9 mouse cellular contexts compared by ENCODE assay signal in genomic region chr10:77434076-77434456, GRCm38 (mm10). TPM values are rescaled to one million over a fixed set of nuclear protein-coding genes. Genes with fewer than 3 reads are reported as not detected.
DNase-seq lines count a peak whose midpoint lies in the region; ATAC-seq and TF ChIP-seq lines count a peak whose summit lies in the region.
"Had no signal": no experiment of that assay in that cellular context is flagged by ENCODE, and none has a peak within 500 bp of the region (broad histone marks: within the 10 kb centered on the region; RNA-seq: fewer than 3 reads in every experiment).

No protein-coding gene starts in this region.

- TF ChIP-seq CTCF in C2C12 (IDR thresholded peaks at IDR 0.05; ENCODE audit: control insufficient read depth, insufficient read depth, insufficient read length): no peak
- TF ChIP-seq CTCF in intestine, postnatal 0 days (IDR thresholded peaks at IDR 0.05; ENCODE audit: low read depth): no peak

- 39% methylated on average over 4 of the region's 4 CpGs for WGBS in hindbrain, embryonic 10.5 days
- 41% methylated on average over 4 of the region's 4 CpGs for WGBS in hindbrain, embryonic 11.5 days
- WGBS in intestine, postnatal 0 days: 34% methylated on average over 4 of the region's 4 CpGs

- ATAC-seq in hindbrain, embryonic 11.5 days (ENCODE audit: low FRiP score): no peak
- ATAC-seq in intestine, postnatal 0 days: no peak

- no peaks in the 10 kb centered on the region for H3K79me3 ChIP-seq in C2C12 (ENCODE audit: low read depth)

- peaks cover 22% of the 10 kb centered on the region for H3K4me1 ChIP-seq in hindbrain, embryonic 10.5 days (replicated peaks)
- H3K4me1 ChIP-seq in hindbrain, embryonic 11.5 days (replicated peaks; ENCODE audit: control insufficient read depth, insufficient read depth, low read length): no peaks in the 10 kb centered on the region
- no peaks in the 10 kb centered on the region for H3K4me1 ChIP-seq in intestine, postnatal 0 days (replicated peaks; ENCODE audit: control insufficient read depth, insufficient read depth, low read length)

- H3K27me3 ChIP-seq in hindbrain, embryonic 10.5 days (ENCODE audit: insufficient read depth, poor library complexity, severe bottlenecking): no peaks in the 10 kb centered on the region
- H3K27me3 ChIP-seq in hindbrain, embryonic 11.5 days (ENCODE audit: control insufficient read depth, insufficient read depth, low read length): no peaks in the 10 kb centered on the region
- H3K27me3 ChIP-seq in C2C12 (ENCODE audit: control insufficient read depth, insufficient read depth, insufficient read length): no peaks in the 10 kb centered on the region
- H3K27me3 ChIP-seq in intestine, postnatal 0 days (replicated peaks; ENCODE audit: control insufficient read depth, insufficient read depth, low read length): no peaks in the 10 kb centered on the region
- H3K27me3 ChIP-seq: midbrain, embryonic 12.5 days had no signal

- no peak overlapping the region for H3K4me2 ChIP-seq in hindbrain, embryonic 11.5 days (replicated peaks; ENCODE audit: low read depth, low read length)
- peak overlapping the region; percentile 3; the same call in 1 of the 2 replicates for H3K4me2 ChIP-seq in intestine, postnatal 0 days (replicated peaks; ENCODE audit: low read depth)
- H3K4me2 ChIP-seq: midbrain, embryonic 12.5 days had no signal

- peak overlapping the region; percentile 21 for H3ac ChIP-seq in C2C12 (ENCODE audit: control insufficient read depth, insufficient read length, low read depth)

- H3K79me2 ChIP-seq in C2C12 (ENCODE audit: control insufficient read depth, insufficient read depth): no peaks in the 10 kb centered on the region

- H3K4me3 ChIP-seq in hindbrain, embryonic 10.5 days: no peak overlapping the region
- no peak overlapping the region for H3K4me3 ChIP-seq in hindbrain, embryonic 11.5 days (ENCODE audit: low read depth, low read length)
- no peak overlapping the region for H3K4me3 ChIP-seq in C2C12 (ENCODE audit: insufficient read depth, poor library complexity, severe bottlenecking)
- H3K4me3 ChIP-seq in intestine, postnatal 0 days (ENCODE audit: low read depth, low read length): no peak overlapping the region
- H3K4me3 ChIP-seq: midbrain, embryonic 12.5 days had no signal

- no peak for DNase-seq in hindbrain, embryonic 10.5 days (ENCODE audit: low spot score)
- DNase-seq in hindbrain, embryonic 11.5 days (ENCODE audit: low spot score): no peak
- DNase-seq in ZHBTc4 (ENCODE audit: low read depth, low spot score): peak; percentile 64
- no peak for DNase-seq in thymus, postnatal 0 days (ENCODE audit: low spot score)
- DNase-seq in embryo, embryonic 9.5 days (ENCODE audit: extremely low spot score): no peak
- DNase-seq: thymus, postnatal 36 days had no signal

- H3K36me3 ChIP-seq in hindbrain, embryonic 10.5 days: no peaks in the 10 kb centered on the region
- no peaks in the 10 kb centered on the region for H3K36me3 ChIP-seq in hindbrain, embryonic 11.5 days (ENCODE audit: control insufficient read depth, insufficient read depth, low read length)
- H3K36me3 ChIP-seq in C2C12 (ENCODE audit: control insufficient read depth, insufficient read depth): no peaks in the 10 kb centered on the region
- no peaks in the 10 kb centered on the region for H3K36me3 ChIP-seq in intestine, postnatal 0 days (ENCODE audit: control insufficient read depth, insufficient read depth)
- H3K36me3 ChIP-seq: midbrain, embryonic 12.5 days had no signal

- peak overlapping the region; percentile 57; the same call in 1 of the 2 replicates for H3K27ac ChIP-seq in hindbrain, embryonic 10.5 days
- H3K27ac ChIP-seq in hindbrain, embryonic 11.5 days (ENCODE audit: low read depth, low read length): no peak overlapping the region
- H3K27ac ChIP-seq in intestine, postnatal 0 days (ENCODE audit: low read depth, low read length): no peak overlapping the region
- H3K27ac ChIP-seq: midbrain, embryonic 12.5 days had no signal

- no peaks in the 10 kb centered on the region for H3K9me3 ChIP-seq in hindbrain, embryonic 10.5 days
- H3K9me3 ChIP-seq in hindbrain, embryonic 11.5 days (ENCODE audit: control insufficient read depth, low read length): no peaks in the 10 kb centered on the region
- no peaks in the 10 kb centered on the region for H3K9me3 ChIP-seq in intestine, postnatal 0 days (ENCODE audit: control insufficient read depth)
- H3K9me3 ChIP-seq: midbrain, embryonic 12.5 days had no signal

- no peak overlapping the region for H3K9ac ChIP-seq in hindbrain, embryonic 11.5 days (ENCODE audit: low read depth, low read length)
- H3K9ac ChIP-seq in intestine, postnatal 0 days (ENCODE audit: low read depth, low read length): no peak overlapping the region
- H3K9ac ChIP-seq: midbrain, embryonic 12.5 days had no signal

TF ChIP-seq in C2C12, 6 proteins besides CTCF, POLR2A, EP300 and RAD21:
- no peak for TF ChIP-seq FOSL1 (IDR thresholded peaks at IDR 0.05; ENCODE audit: insufficient read depth, low read length, poor library complexity, severe bottlenecking)
- TF ChIP-seq CEBPB (IDR thresholded peaks at IDR 0.05; ENCODE audit: low read depth): no peak
- TF ChIP-seq USF1 (IDR thresholded peaks at IDR 0.05; ENCODE audit: low read depth): no peak
- TF ChIP-seq MYOD1 (IDR thresholded peaks at IDR 0.05; ENCODE audit: control insufficient read depth, insufficient read length, low read depth): no peak
- no peak for TF ChIP-seq MYOG (IDR thresholded peaks at IDR 0.05; ENCODE audit: control insufficient read depth, extremely low read depth, insufficient read length)
- TF ChIP-seq MAX (IDR thresholded peaks at IDR 0.05): no peak
TF ChIP-seq in C2C12: peak in this region for 0.

RNA-seq across cellular contexts. Expression of gene Adarb1, which starts 16.0 kb away (rescaled TPM):
- polyA plus RNA-seq in hindbrain, embryonic 10.5 days (2016; fragmentation: Nextera tagmentation; extraction: Ambion mirVana): 5.7 and 7.8 TPM in 2 replicates
- 5.2 and 6.3 TPM in 2 replicates for polyA plus RNA-seq in hindbrain, embryonic 11.5 days (2014; fragmentation: Nextera tagmentation; extraction: Ambion mirVana)
- 3.3 TPM for polyA plus RNA-seq in C2C12 (2012; fragmentation: generic; extraction: Trizol)
- 1.4 and 1.5 TPM in 2 replicates for polyA plus RNA-seq in intestine, postnatal 0 days (2015; fragmentation: Nextera tagmentation; extraction: Ambion mirVana)
- polyA plus RNA-seq in thymus, postnatal 0 days (2015; fragmentation: Nextera tagmentation; extraction: Ambion mirVana): 1.3 and 1.8 TPM in 2 replicates
